Mouse (Mus musculus) WW6 (cell line): ENCODE data around the gene Gli2.

Experiments used
- DNase-seq: peaks from one replicate; pipeline ENCODE4 v3.0.0-alpha.2; 2013; ENCODE audit warnings: low read depth, low spot score

The Gli2 gene

DNA sequence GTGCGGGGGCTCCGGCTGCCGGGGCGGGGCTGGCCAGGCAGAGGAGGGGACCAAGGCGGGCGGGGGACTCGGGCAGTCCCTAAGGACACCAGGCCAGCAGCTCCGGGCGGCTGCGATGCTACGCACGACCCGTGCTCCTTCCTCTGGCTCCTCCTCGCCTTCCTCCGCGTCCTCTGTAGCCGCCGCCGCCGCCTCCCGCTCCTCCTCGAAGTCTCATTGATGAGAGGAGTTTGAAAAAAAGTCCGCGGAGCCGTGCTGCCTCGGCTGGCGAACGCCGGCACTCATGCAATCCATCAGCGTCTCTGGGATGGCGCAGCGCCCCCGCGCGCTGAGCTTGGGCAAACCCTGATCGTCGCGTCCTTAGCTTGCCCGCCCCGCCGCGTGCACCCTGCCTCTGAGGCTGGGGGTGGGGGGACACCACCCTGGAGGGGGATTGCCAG, at the start of gene Gli2:
Gene Gli2, minus strand, starts transcription at position 218 of the 440 bp plus-strand sequence.
- peak; percentile 78 for DNase-seq

- DNase-seq: no peak
Observed at GRCm38 (mm10) chr1:119097921-119098521, 44.6 kb upstream of the Gli2 start.

GRCm38 (mm10) chr1:119093739-119094138, 40.3 kb upstream of the Gli2 start:
- no peak for DNase-seq

- DNase-seq: no peak
Observed at GRCm38 (mm10) chr1:119089887-119090620, 36.6 kb upstream of the Gli2 start.

DNA sequence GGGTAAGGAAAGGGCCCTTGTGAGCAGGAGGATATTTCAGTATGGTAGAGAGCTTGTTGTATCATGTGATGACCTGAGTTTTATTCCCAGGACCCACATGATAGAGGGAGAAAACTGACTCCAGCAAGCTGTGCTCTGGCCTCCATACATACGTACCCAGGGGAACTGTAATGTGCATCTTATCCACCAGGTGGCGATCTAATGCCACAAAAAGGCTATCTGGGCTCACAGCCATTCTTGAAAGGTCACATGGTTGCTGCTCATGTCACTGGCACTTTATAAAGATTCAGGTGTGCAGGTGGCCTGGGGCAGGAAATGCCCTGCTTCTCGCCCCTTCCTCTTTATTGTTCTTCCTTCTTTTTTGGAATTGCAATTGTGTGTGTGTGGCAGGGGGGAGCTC, 34.1 kb upstream of the Gli2 start:
- DNase-seq: peak; percentile 70

DNA sequence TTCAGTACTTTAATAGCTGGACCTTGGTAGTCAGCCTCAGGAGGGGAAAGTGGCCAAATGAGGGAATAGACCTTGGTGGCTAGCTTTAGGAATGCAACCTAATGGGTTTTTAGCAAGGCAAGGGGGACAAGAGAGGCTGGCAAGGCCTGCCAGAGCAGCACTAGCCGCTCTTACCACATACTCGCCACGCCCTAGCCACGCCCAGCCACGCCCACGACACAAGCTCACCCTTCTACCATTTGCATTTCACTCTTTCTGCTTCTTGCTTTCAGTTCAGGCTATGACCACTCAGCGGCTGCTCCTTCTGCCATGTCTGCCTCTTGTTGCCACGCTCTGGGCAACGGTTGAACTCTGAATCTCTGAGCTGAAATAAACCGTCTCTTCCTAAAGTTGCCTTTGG, 32.4 kb upstream of the Gli2 start:
- no peak for DNase-seq

DNA sequence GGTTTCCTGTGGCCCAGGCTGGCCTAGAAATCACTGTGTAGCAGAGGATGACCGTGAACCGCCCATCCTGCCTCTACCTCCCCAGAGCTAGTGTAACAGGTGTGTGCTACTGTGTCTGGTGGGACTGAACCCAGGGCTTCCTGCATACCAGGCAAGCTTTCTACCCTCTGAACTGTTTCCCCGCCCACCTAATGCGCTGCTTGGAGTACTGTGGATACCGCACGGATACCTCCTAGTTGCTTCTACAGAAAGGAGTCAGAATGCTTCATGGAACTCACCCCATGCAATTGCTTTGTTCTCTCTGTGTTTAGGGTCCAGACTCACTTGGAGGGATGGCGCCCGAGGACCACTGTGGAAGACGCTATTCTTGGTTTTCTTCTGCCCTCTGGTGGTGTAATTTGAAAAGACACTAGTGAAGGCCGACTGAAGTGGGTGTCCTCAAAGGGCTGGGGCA, 30.1 kb upstream of the Gli2 start:
- peak; percentile 58 for DNase-seq

- DNase-seq: peak; percentile 52
Observed at GRCm38 (mm10) chr1:119082231-119082991, 29.0 kb upstream of the Gli2 start.

DNA sequence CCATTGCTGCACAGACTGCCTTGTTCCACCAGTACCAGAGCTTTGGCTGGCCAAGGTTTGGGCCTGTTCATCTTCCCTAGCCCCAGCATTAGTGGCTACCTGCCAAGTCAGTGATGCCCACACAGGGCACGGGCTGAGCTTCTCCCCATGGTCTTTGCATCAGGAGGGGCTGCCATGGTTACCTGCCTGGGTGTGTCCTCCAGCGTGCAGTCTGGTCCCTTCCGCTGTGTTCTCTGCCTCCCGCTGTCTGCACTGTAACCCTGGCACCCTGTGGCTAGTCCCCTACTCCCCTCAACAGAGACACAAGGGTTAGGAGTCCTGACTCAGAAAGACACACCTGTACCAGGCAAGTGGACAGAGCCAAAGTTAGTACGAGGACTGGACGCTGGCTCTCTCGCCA, 24.5 kb upstream of the Gli2 start:
- no peak for DNase-seq

DNA sequence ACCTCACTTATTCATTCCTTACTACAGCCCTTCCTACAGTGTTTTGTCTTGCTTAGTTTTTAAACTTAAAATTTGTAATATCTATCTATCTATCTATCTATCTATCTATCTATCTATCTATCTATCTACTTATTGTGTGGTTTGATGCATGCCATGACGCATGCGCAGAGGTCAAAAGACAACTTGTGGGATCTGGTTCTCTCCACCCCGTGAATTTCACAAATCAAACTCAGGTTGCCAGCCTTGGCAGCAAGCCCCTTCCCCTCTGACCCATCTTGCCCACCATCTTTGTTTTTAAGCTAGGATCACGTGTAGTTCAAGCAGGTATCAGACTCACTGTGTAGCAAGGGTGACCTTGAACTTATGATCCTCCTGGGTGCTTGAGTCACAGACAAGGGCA, 22.9 kb upstream of the Gli2 start:
- peak; percentile 58 for DNase-seq

DNA sequence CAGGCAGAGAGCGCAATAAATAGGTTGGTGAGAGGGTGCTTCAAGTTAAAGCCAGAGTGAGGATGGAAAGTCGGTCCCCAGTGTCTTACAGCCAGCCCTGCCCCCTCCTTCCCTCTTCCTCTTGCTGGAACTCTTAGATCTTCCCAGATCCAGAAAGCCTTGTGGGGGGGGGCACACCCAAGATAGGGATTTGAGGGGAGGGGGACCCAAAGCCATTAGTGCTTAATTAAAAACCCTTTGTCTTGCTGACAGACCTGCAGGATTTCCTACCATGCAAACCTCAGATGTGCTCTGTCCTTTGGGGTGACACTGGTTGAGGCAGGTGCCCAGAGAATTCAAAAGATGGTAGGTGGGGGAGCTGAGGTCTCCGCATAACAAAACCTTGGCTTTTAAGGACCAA, 22.5 kb upstream of the Gli2 start:
- DNase-seq: peak; percentile 57

DNA sequence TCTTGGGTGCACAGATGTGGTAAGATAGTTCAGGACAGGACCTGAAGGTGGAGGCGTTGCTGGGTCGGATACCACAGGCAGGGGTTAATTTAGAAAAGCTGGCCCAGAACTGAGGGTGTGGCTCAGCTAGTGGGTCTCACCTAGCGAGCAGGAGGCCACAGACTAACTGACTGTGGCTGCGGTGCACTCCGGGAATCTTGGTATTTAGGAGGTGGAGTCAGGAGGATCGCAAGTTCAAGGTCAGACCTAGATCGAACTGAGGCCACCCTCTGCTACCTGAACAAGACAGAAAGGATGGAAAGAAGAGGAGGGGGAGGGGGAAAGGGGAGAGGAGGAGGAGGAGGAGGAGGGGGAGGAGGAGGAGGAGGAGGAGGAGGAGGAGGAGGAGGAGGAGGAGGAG, 22.1 kb upstream of the Gli2 start:
- DNase-seq: peak; percentile 79

- DNase-seq: peak; percentile 73
Observed at GRCm38 (mm10) chr1:119074910-119075309, 21.5 kb upstream of the Gli2 start.

- no peak for DNase-seq
Observed at GRCm38 (mm10) chr1:119073876-119074275, 20.5 kb upstream of the Gli2 start.

GRCm38 (mm10) chr1:119064892-119065671, 11.7 kb upstream of the Gli2 start:
- no peak for DNase-seq

DNA sequence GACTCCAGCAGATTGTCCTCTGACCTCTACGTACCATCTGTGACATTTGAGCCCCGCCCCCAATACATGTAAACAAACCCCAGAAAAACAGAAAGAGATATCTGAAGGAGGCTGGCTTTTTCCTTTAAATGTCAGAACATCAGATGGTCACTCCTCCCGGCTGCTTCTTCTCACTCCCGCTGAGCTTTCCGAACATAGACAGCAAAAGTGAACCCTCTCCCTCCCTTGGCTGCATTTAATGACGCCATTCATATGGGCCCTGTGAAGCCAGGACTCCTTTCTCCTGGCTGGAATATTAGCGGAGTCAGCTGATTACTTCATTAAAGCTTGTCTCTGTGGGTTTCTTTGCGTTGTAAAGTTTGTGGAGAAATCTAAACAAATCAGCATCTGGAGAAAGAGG, 3.1 kb upstream of the Gli2 start:
- DNase-seq: no peak

DNA sequence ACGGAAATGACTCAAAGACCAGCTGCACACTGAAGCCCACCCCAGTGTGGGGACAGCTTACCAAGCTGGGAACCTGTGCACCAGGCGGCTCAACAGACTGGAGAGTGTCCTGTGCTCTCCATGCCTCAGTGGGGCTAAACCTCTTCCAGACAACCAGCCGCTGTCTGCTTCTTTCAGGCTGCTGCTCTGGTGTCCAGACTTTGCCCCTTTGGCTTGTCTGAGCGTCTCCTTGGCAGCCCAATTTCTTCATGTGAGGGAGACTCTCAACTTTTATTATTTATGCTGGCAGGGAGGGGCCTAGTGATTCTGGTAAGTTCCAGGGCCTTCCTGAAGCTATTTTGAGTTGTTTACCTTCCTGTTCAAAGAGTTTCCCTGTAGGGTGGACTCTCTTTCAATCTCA, 2.4 kb upstream of the Gli2 start:
- no peak for DNase-seq

DNA sequence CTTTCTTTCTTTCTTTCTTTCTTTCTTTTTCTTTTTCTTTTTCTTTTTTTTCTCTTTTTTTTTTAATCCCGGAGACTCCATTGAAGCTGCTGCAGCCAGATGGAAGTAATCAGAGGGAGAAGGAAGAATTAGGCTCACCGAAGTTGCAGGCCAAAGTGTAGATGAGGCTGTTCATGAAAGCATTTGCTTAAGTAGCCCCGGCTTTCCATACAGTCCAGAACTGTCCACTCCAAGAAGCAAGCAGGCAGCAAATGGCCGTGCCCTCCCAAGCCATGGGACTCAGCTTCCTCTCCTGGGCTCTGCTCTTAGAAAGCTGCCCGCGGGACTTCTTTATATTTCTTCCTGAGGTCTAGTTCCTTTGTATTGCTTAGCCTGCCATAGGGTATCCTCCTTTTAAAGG, 1.0 kb upstream of the Gli2 start:
- no peak for DNase-seq

DNA sequence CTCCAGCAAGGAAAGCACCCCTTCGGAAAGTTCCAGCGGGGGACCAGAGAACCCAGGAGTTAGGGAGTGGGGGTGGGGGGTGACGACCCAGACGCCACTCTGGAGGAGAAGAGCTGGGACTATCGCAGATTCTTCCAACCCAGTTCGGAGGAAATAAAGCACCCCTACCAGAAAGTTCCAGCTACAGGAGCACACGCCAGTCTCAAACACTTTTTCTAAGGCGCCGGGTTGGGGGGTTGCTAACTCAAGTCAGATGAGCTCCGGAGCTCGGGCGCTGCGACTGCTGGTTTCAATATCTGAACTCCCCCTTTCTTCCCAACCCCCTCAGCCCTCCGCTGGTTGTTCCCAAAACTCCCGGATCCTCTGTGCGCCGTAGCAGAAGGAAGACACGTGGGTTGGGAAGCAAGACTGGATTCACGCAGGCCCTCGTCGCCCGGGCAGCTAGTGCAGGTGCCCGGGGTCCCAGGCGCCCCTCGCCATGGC, 494 bp upstream of the Gli2 start:
- DNase-seq: no peak

GRCm38 (mm10) chr1:119052631-119053177, 715 bp downstream of the Gli2 start:
- no peak for DNase-seq

- no peak for DNase-seq
Observed at GRCm38 (mm10) chr1:119051938-119052551, 1.4 kb downstream of the Gli2 start.
